ENCODE assay signal across 13 mouse cellular contexts in genomic region chr10:3139306-3139705, GRCm38 (mm10).
"Had no signal": no experiment of that assay in that cellular context is flagged by ENCODE, and none has a peak within 500 bp of the region (broad histone marks: within the 10 kb centered on the region; RNA-seq: fewer than 3 reads in every experiment).

No protein-coding gene starts in this region.

- DNase-seq: gastrocnemius, adult 2 months; gastrocnemius, postnatal 10 days; gastrocnemius, postnatal 25 days; heart, adult 18-20 months; heart, postnatal 10 days; heart, postnatal 4 days; kidney, adult 18-20 months; kidney, adult 8-10 months; kidney, postnatal 10 days; kidney, postnatal 25 days; kidney, postnatal 4 days; liver; liver, embryonic 13.5 days had no signal
